Mouse (Mus musculus): Measurements from ENCODE around the gene Vapa. TPM values are rescaled to one million over a fixed set of nuclear protein-coding genes. Genes with fewer than 3 reads are reported as not detected.

The Vapa gene
- 303 and 325 TPM in 2 replicates for polyA plus RNA-seq (2015; fragmentation: Nextera tagmentation; extraction: Ambion mirVana)

DNA sequence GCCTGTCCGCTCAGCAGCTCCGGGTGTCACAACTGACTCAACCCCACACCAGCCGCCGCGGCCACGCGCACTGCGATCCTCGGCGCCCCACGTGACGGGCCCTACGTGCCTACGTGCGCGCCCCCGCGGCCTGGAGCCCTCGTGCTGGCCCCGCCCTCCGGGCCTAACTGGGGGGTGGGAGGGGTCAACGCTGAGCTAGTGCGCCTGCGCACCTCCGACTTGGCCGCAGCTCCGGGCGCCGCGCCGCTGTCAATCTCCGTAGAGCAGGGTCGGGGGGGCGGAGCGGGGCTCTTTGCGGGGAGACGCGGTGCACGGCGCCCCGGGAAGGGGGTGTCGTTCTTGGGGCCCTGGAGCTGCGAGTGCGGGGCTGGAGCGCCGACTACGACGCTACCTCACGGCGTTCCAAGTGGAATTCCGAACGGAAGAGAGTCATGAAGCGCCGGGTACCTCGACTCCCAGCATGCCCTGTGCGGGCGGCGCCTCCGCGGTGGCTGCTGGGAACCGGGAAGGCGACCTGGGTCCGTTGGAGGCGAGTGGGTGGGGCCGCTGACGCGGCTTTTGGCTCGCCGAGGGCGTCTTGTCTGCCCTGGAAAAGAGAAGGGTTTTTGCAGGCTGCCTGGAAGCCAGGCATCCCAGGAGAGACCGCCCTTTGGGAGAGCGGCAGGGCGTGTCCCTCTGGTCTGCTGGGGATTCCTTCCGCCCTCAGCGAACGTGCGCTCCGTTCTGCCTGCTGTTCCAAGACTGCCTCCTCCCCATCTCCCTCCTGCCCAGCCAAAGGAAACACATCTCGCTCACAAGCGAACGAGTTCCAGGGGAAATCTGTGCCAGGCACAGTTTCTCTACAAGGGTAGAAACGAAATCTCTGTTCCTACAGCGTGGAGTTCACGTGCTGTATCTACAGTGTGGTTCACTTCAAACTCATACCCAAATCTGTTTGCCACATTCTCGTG, at the start of gene Vapa:
TSS of gene Vapa (minus strand) at position 93 of the 950 bp plus-strand sequence.

GRCm38 (mm10) chr17:65641734-65642218, 28.4 kb upstream of the Vapa start, which contains the start of gene Txndc2:
TSS of gene Txndc2 (minus strand) at chr17:65642168.

DNA sequence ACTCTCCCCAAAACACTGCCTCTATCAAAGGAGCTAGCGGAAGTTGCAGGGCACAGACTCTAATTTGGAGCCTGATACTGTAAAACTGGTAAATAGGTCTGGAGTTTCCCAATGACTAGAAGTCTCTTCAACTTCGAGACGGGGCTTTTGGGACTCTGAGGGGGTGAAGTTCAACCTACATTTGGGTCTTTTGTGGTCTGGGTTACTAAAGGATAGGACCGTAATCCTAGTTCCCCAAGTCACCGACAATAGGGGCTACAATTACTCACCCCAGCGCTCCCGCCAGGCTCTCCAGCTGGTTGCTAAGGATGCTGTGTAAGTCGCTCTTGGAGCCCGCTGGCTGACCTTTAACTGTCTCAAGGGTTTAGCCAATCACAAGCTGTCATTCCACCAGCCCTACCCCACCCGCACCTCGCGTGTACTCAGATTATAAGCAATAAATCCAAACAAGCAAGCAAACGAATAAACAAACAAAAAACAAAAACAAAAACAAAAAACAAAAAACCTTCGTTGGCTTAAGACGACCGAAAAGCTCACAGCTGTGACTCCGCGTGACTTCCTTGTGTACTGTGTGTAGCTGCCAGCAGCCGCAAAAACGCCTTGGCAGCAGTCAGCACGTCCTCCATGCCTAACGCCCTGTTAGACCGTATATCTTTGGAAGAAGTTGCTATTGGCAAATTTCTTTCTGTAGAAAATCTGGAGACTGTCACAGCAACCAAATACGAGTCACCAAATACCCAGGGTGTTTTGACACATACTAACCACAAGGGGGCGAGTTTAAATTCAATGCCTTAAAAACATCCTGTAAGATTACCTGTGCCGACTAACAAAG, 72.7 kb downstream of the Vapa start, which contains the start of gene Tmem232:
TSS of gene Tmem232 (minus strand) at position 342 of the 832 bp plus-strand sequence.

Other genes with a start within 250 kb of the Vapa start
- gene Tmem232, start 72.8 kb downstream of the Vapa start, polyA plus RNA-seq (2015; fragmentation: Nextera tagmentation; extraction: Ambion mirVana) = 2.5 and 3.6 TPM in 2 replicates
- 0.19 TPM in 1 of 2 replicates, not detected in the other for gene Txndc2, start 28.6 kb upstream of the Vapa start, polyA plus RNA-seq (2015; fragmentation: Nextera tagmentation; extraction: Ambion mirVana)
- 53.1 and 53.6 TPM in 2 replicates for gene Rab31, start 159.2 kb upstream of the Vapa start, polyA plus RNA-seq (2015; fragmentation: Nextera tagmentation; extraction: Ambion mirVana)
- gene Ppp4r1, start 169.0 kb upstream of the Vapa start, polyA plus RNA-seq (2015; fragmentation: Nextera tagmentation; extraction: Ambion mirVana) = 24.3 and 25.6 TPM in 2 replicates